Mouse (Mus musculus) MEL (cell line): ENCODE measurements around the gene Cc2d2b.

Source experiments
- CHD2 ChIP-seq: IDR thresholded peaks from 2 replicates; pipeline ENCODE4 v1.6.1; 2011; ENCODE audit warnings: low read length, improper control_type of control experiment
- GABPA ChIP-seq: IDR thresholded peaks from 2 replicates; pipeline ENCODE4 v1.6.1; 2012; ENCODE audit warnings: low read depth, mild to moderate bottlenecking, inconsistent platforms, low read length, improper control_type of control experiment, moderate library complexity
- HCFC1 ChIP-seq: IDR thresholded peaks from 2 replicates; pipeline ENCODE4 v1.6.1; 2012; ENCODE audit warnings: low read depth, mild to moderate bottlenecking, inconsistent platforms, low read length, improper control_type of control experiment, moderate library complexity
- RCOR1 ChIP-seq: IDR thresholded peaks from 2 replicates; pipeline ENCODE4 v1.6.1; 2012; ENCODE audit warnings: low read depth, mild to moderate bottlenecking, inconsistent platforms, low read length, improper control_type of control experiment

- TF ChIP-seq GABPA (no peak), HCFC1 (no peak), CHD2 (no peak), RCOR1 (no peak)
Measured at GRCm38 (mm10) chr19:40841593-40841992, 93.0 kb downstream of the Cc2d2b start.
